Mouse (Mus musculus) adrenal gland, postnatal 36 days (tissue): ENCODE data around the gene Klf3. TPM values are rescaled to one million over a fixed set of nuclear protein-coding genes. Genes with fewer than 3 reads are reported as not detected.
"Not testable (repeated sequence)": the region's sequence is repeated elsewhere in the genome, so short reads cannot be mapped to it uniquely, and the experiment has no call there.

Experiments used
- DNase-seq, 2 experiments: peaks; one replicate each; pipeline ENCODE4 v3.0.0; 2021; ENCODE audit warnings: mixed read lengths in 1 of 2
- total RNA-seq, 2 experiments: library from RNA; stranded (reverse); gene quantifications; 2 replicates each; pipeline ENCODE4 v1.2.3; 2021

Gene Klf3
- total RNA-seq, 2 experiments from 2014 or later: 56.1 to 68.3 TPM

DNA sequence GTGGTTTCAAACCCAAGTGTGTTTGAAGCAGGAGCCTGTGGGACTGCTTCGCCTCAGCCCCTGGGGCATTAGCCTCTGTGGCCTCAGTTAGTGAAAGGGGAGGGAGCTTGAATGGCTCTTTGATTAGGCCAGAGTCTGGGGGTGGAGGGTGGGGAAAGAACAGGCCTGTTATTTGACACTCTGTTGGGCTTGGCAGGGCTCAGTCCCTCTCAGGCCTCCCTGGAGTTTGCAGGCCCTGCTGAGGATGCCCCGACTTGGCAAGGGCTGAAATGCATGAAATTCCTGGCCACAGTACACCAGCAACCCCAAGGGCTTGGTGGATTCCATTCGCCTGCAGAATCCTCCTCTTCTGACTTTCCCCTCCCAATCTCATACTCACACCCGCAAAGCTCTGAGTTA, 74.8 kb downstream of the Klf3 start:
- peak; percentile 17 to 34 for DNase-seq

DNA sequence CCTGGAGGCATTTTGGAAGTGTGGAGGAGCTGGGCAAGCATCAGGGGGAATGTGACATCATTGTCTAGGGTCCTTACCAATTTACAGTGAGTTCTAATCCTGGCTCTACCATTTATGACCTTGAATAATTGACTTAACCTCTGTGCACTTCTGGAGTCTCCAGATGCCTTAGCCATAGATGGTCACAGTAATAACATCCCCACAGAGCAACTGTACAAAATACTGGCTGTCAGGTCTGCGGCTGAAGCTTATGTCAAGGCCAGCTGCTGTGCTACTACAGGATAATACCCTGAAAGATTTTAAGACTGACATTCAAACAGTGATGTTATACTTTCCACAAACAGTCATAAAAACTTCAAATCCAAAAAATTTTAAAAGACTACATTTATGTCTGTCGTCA, 75.3 kb downstream of the Klf3 start:
- no peak for DNase-seq

DNA sequence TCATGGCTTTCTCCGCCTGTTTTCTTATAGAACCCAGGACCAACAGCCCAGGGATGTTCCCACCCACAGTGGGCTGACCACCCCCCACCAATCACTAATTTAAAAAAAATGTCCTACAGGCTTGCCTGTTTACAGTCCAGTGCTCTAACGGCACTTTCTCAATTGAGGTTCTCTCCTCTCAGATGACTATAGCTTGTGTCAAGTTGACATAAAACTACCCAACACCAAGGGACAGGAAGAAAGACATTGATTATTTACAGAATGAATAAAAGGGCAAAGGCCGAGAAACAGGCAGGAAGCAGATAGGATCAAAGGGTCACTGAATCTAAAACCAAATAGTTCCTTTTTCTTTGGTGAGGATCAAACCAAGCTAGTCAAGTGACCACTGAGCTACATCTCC, 76.1 kb downstream of the Klf3 start:
- no peak for DNase-seq

DNA sequence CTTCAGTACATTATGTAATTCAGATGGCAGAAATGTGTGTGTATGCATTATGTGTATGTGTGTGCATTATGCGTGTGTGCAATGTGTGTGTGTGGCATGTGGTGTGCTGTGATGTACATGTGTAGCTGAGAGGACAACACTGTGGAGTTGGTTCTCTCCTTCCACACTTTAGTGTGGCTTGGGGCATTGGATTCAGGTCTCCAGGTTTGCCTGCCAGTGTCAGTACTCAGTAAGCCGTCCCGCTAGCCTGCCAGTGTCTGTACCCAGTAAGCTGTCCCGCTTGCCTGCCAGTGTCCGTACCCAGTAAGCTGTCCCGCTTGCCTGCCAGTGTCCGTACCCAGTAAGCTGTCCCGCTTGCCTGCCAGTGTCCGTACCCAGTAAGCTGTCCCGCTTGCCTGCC, 78.4 kb downstream of the Klf3 start:
- DNase-seq: not testable (repeated sequence)

DNA sequence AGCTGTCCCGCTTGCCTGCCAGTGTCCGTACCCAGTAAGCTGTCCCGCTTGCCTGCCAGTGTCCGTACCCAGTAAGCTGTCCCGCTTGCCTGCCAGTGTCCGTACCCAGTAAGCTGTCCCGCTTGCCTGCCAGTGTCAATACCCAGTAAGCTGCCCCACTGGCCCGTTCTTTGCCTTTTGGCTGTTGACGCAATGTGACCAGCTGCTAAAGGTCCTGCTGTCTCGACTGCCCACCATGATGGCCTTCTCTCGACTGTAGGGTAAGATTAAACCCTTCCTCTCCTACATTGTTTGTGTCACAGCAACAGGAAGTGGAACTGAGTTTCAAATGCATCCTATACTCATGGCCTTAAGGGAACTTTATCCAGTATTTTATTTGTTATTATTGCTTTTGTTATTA, 78.8 kb downstream of the Klf3 start:
- DNase-seq: not testable (repeated sequence)

Other genes starting within 250 kb of the Klf3 start
- 1 to 10 TPM in 1 of 2 experiments, under 1 TPM in 1; 0.79 to 1.8 TPM for gene Tlr1, start 130.2 kb downstream of the Klf3 start, total RNA-seq
- 1 to 10 TPM; 1.4 to 1.8 TPM for gene Tlr6, start 156.7 kb downstream of the Klf3 start, total RNA-seq
- gene Fam114a1, start 166.7 kb downstream of the Klf3 start, total RNA-seq: 10 to 100 TPM; 23.9 to 25.0 TPM